Mouse (Mus musculus) bone marrow macrophage, adult 2 months (primary cell): ENCODE measurements around the gene Arid2. TPM values are rescaled to one million over a fixed set of nuclear protein-coding genes. Genes with fewer than 3 reads are reported as not detected.
"Not testable (repeated sequence)": the region's sequence is repeated elsewhere in the genome, so short reads cannot be mapped to it uniquely, and the experiment has no call there.

Experiments used
- H3K27ac ChIP-seq: 2 replicates; pipeline ENCODE4 v1.5.1; 2012; ENCODE audit warnings: low read depth, low read length; ENCODE audit not compliant: insufficient read depth
- H3K4me1 ChIP-seq: 2 replicates; pipeline ENCODE4 v1.6.1; 2012; ENCODE audit warnings: low read length; ENCODE audit not compliant: control insufficient read depth, insufficient read depth
- H3K4me3 ChIP-seq: 2 replicates; pipeline ENCODE4 v1.5.1; 2012; ENCODE audit warnings: mild to moderate bottlenecking, low read length, moderate library complexity; ENCODE audit not compliant: insufficient read depth
- CTCF ChIP-seq: IDR thresholded peaks from 2 replicates; pipeline ENCODE4 v1.5.1; 2012; ENCODE audit warnings: low read depth, mild to moderate bottlenecking, low read length, moderate library complexity
- POLR2A ChIP-seq: IDR thresholded peaks from 2 replicates; pipeline ENCODE4 v1.6.1; 2012; ENCODE audit warnings: mild to moderate bottlenecking, low read depth, low read length, borderline replicate concordance
- polyA plus RNA-seq: library from polyadenylated mRNA; stranded (reverse); fragments of >200 nt; gene quantifications from 2 replicates; pipeline ENCODE4 v1.2.4, GENCODE M21; 2012; ENCODE audit not compliant: missing spikeins, insufficient read depth, insufficient read length

Gene Arid2
- polyA plus RNA-seq, 1 experiment, result 17.4 TPM

DNA sequence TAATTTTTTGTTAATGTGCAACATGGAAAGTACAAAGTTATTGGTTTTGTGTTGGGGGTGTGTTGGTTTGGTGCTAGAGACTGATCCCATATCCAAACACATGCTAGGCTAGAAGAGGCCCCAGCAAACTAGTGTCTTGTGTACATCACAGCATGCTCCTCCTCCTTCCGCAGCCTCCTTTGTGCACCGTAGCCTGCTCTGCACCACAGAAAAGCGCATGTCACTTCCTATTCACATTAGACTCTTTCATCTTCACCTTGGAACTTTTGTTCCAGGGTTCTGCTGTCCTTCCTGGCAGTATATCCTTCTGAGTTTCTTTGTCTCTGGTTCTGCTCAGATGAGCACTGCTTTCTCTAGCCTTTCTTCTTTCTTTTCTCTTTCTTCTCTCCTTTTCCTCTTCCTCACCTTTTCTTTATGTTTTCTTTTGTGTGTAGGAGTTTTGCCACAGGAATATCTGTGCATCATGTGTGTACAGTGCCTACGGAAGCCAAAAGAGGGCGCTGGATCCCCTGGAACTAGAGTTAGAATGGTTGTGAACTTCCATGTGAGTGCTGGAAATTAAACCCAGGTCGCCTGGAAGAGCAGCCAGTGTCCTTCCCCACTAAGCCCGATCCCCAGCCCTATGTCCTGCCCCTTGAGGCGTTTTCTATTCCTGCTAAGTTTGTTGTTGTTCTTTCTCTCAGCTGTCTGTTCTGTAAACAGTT is 109.5 kb downstream of the Arid2 start:
- Histone ChIP-seq H3K27ac (no peak overlapping the region), H3K4me3 (no peak overlapping the region), H3K4me1 (no peaks in the 10 kb centered on the region)
- TF ChIP-seq CTCF (no peak), POLR2A (no peak)

DNA sequence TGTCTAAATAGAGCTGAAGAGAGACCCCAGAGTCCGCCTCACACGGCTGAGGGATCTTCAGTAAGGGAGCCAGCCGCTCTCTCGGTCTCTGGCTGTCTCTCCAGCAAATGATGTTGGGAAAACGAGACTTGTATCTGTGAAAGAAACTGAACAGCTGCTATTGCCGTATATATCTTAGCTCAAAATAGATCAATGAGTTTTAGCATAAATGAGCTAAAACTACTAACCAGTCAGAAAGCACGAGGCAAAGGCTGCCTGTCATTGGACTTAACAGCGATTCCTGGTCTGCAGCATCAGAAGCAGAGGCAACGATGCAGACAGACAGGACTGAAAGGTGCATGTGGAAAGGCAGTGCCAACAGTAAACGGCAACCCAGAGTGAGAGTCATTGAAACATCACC is 111.0 kb downstream of the Arid2 start:
- no peak overlapping the region for H3K4me3 ChIP-seq
- H3K4me1 ChIP-seq, result no peaks in the 10 kb centered on the region
- TF ChIP-seq CTCF (no peak), POLR2A (no peak)
- H3K27ac ChIP-seq, result no peak overlapping the region

DNA sequence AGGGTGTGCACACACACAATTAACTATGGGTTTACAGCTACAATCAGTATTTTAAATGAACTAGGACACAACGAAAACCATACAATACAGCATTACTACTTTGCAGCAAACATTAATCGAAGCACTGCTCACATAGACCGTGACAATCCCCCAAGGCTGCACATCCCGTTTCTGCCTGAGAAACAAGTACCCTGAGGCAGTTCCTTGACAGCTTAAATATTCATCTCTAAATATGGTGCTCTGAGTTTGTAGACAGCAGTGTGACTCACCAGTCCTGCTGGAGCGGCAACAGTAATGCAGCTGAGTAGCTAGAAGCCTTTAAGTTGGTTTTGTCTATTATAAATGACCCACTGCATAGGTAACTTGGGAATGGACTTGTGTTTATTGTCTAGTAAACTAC is 118.2 kb downstream of the Arid2 start:
- no peak for TF ChIP-seq POLR2A
- no peak for TF ChIP-seq CTCF
- Histone ChIP-seq H3K4me3 (no peak overlapping the region), H3K27ac (no peak overlapping the region), H3K4me1 (peaks cover 2% of the 10 kb centered on the region; the same call in 1 of the 2 replicates)

DNA sequence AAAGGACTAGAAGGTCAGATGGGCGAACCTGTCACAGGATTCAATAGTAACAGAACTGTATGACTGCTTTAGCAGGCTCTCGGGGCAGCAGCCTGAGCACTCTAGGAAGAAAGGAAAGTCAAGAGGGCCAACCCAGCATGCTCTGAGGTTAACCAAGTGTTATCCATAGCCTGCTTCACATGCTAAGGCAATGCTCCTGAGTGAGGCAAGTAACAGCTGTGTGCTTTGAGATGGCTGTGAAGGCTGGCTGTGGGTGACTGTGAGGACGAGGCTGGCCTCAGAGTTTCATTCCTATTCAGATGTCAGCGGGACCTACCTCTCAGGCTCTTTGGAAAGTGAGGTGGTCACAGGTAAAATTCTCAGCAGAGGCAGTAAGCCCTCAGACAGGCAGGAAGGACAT is 118.9 kb downstream of the Arid2 start:
- peaks cover 2% of the 10 kb centered on the region; the same call in 1 of the 2 replicates for H3K4me1 ChIP-seq
- H3K4me3 ChIP-seq, result no peak overlapping the region
- no peak overlapping the region for H3K27ac ChIP-seq
- TF ChIP-seq CTCF, result no peak
- TF ChIP-seq POLR2A, result no peak

DNA sequence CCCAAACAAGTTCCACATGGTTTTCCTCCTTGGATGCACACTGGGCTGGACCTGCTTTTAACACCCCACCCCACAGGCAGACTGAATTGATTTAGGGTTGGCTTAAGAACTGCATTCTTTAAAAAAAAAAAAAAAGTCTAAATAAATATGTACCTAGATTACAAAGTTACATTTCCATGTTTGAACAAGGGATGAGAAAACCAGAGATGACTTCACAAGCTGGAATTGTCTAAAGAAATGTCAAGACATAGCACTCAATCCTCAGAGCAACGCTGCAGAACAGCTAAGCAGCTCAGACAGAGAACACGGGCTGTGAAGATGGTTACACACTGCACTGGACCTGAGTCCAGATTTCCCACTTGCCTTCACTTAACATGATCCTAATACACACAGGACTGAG is 119.8 kb downstream of the Arid2 start:
- peaks cover 2% of the 10 kb centered on the region; the same call in 1 of the 2 replicates for H3K4me1 ChIP-seq
- TF ChIP-seq CTCF (no peak), POLR2A (no peak)
- H3K4me3 ChIP-seq, result no peak overlapping the region
- H3K27ac ChIP-seq, result no peak overlapping the region

DNA sequence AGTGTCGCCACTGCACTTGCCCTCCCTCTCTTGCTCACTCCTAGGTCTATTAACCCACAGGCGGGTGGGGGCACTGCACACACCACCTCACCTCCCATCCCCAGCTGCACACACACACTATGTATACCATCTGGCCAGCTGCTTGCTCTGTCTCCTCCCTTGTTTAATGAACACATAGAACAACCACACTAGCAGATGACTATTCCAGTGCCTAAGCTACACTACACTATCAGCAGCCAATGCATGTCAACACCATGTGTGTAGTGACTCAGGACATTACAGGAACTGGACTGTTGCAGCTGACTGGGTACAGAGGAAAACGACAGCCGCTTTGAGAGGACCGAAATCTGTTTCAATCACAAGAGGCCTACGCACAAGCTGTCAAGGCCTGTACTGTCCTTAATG is 121.4 kb downstream of the Arid2 start:
- Histone ChIP-seq H3K4me3 (no peak overlapping the region), H3K4me1 (peaks cover 2% of the 10 kb centered on the region; the same call in 1 of the 2 replicates), H3K27ac (no peak overlapping the region)
- TF ChIP-seq CTCF (no peak), POLR2A (no peak)

DNA sequence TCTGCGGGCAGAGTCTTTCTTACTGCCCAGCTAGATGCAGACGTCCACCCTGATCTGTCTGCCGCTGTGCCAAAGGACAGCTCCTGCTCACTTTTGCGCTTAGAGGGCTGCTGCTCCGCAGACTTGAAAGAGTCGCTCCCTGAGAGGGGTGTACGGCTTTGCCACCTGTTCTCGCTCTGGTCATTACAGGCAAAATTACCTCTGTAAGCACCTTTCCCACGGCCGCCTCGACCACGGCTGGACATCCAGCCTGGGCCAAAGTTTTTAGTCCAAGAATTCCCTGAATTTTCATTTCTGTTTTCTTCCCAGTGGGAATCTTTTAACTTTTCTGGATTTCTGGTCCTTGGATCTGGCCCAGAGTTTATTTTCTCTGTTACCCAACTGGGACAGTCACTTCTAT is 130.8 kb downstream of the Arid2 start:
- Histone ChIP-seq H3K27ac (no peak overlapping the region), H3K4me1 (no peaks in the 10 kb centered on the region), H3K4me3 (no peak overlapping the region)
- TF ChIP-seq POLR2A (no peak), CTCF (no peak)

DNA sequence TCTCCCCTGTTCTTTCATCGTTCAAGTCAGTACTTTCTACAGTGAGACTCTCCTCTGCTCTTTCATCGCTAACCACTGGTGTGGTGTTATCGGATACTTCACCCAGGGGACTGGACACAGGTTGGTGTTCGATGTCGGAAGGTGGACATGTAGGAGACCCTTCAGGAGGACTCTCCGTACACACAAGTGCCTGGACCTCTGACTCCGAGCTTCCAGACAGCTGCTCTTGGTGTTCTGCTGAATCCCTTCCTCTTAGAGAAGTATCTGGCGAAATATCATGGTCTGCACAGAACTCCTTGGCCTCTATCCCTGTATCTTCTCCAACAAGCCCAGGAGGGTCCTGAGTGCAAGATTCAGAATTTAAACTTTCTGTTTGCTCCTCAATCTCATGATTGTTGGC is 132.6 kb downstream of the Arid2 start:
- no peak overlapping the region for H3K4me3 ChIP-seq
- no peak for TF ChIP-seq POLR2A
- no peak for TF ChIP-seq CTCF
- no peaks in the 10 kb centered on the region for H3K4me1 ChIP-seq
- no peak overlapping the region for H3K27ac ChIP-seq

DNA sequence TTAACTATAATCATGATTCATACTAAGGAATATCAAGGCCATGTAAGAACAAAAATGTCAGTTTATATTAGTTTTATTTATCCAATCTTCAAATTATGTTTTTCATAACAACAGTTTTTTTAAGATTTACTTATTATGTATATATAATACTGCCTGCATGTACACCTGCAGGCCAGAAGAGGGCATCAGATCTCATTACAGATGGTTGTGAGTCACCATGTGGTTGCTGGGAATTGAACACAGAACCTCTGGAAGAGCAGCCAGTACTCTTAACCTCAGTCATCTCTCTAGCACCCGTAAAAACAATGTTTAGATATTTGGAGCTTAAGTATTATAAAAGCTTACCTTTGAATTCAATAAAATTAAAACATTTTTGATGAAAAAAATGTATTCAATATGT is 146.9 kb downstream of the Arid2 start:
- TF ChIP-seq CTCF (no peak), POLR2A (no peak)
- Histone ChIP-seq H3K27ac (no peak overlapping the region), H3K4me3 (no peak overlapping the region), H3K4me1 (no peaks in the 10 kb centered on the region)

DNA sequence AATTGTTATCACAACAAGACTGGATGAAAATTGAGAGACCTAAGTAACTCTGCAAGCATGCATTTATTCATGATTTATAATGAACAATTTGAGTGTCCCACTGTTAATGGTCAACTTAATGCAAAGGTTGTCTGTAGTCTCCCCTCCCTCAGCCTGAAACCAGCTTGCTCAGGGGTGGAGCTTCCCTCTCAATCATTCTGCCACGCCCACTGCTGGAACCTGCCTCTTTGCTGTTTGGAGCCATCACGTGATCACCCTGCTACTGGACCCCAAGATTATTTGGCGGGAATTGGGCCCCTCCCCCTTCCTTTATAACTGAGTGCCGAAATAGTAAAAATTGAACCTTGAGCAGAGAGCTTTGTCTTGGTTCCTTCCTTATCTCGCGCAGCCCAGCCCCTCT is 154.2 kb downstream of the Arid2 start:
- not testable (repeated sequence) for H3K4me3 ChIP-seq, H3K27ac ChIP-seq, H3K4me1 ChIP-seq

DNA sequence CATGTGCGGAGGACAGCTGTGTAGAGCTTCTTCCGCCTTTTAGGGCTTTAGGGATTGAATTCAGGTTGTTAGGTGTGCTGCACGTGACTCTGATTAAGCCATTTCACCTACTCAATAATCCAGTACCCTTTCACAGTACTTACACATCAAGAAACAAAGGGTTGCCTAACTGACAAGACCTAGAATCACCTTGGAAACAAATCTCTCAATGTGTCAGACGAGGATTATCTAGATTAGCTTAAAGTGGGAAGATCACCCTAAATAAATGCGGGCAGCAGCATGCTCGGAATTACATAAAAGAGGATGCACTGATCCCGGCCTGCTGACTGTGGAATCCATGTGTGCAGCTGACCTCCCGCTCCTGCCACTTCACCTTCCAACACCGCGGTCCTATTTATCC is 159.5 kb downstream of the Arid2 start:
- Histone ChIP-seq H3K27ac (no peak overlapping the region), H3K4me3 (no peak overlapping the region), H3K4me1 (peaks cover 2% of the 10 kb centered on the region; the same call in 1 of the 2 replicates)
- TF ChIP-seq POLR2A (no peak), CTCF (no peak)
